In the genomic region with DNA sequence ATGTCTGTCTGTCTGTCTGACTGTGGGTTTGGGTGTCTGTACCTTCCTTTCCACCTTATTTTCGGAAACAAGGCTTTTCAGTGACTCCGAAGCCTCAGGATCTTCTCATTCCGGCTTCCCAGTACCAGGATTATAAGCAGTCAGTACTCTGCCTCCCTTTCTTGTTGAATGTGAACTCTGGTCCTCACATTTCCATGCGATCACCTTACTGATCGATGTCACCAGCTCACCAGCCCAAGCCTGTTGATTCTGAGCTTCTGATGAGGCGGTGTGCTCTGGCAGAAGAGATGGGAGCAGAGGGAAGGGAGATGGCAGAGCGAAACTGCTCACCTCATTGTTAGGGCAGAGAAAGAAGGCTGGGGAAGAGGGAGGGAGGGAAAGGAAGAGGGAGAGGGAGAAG, we compare ENCODE assay signal across 20 mouse cellular contexts. TPM values are rescaled to one million over a fixed set of nuclear protein-coding genes. Genes with fewer than 3 reads are reported as not detected.
"Had no signal": no experiment of that assay in that cellular context is flagged by ENCODE, and none has a peak within 500 bp of the region (broad histone marks: within the 10 kb centered on the region; RNA-seq: fewer than 3 reads in every experiment).

No protein-coding gene starts in this region.

- DNase-seq: lung, embryonic 14.5 days; lung, postnatal 10 days; lung, postnatal 4 days; midbrain, embryonic 14.5 days; right cerebral cortex, postnatal 25 days; right cerebral cortex, postnatal 4 days; spleen, adult 18-20 months; thymus, adult 18-20 months; thymus, postnatal 14 days; thymus, postnatal 36 days had no signal

- H3K4me1 ChIP-seq: neural tube, embryonic 13.5 days; neural tube, embryonic 15.5 days had no signal

- H3K9me3 ChIP-seq: midbrain, embryonic 10.5 days; midbrain, embryonic 12.5 days; neural tube, embryonic 13.5 days; neural tube, embryonic 15.5 days had no signal

- H3K27ac ChIP-seq: midbrain, embryonic 10.5 days; midbrain, embryonic 12.5 days; neural tube, embryonic 13.5 days; neural tube, embryonic 15.5 days had no signal

- H3K9ac ChIP-seq: lung, embryonic 14.5 days; midbrain, embryonic 12.5 days; neural tube, embryonic 13.5 days; neural tube, embryonic 15.5 days had no signal

- ATAC-seq: midbrain, embryonic 16.5 days had no signal

- H3K4me3 ChIP-seq: midbrain, embryonic 10.5 days; midbrain, embryonic 12.5 days; myocyte; neural tube, embryonic 13.5 days; neural tube, embryonic 15.5 days had no signal

- H3K36me3 ChIP-seq: midbrain, embryonic 10.5 days; midbrain, embryonic 12.5 days; neural tube, embryonic 13.5 days; neural tube, embryonic 15.5 days had no signal

- H3K4me2 ChIP-seq: lung, embryonic 14.5 days; midbrain, embryonic 12.5 days; neural tube, embryonic 13.5 days; neural tube, embryonic 15.5 days had no signal

RNA-seq across cellular contexts. Expression of gene Cwh43, which starts 24.4 kb away (rescaled TPM):
- total RNA-seq: megakaryocyte, adult 5-6 weeks; megakaryocyte-erythroid progenitor cell, adult 5-6 weeks had no signal
- polyA plus RNA-seq: lung, embryonic 14.5 days; midbrain, embryonic 10.5 days; neural tube, embryonic 11.5 days; stomach, embryonic 14.5 days had no signal
